Mouse (Mus musculus) forelimb bud, embryonic 11.5 days (tissue): ENCODE data around the gene Gm13283.
"Not testable (repeated sequence)": the region's sequence is repeated elsewhere in the genome, so short reads cannot be mapped to it uniquely, and the experiment has no call there.

Source experiments
- DNase-seq: peaks from one replicate; pipeline ENCODE4 v3.0.0-alpha.2; 2012; ENCODE audit warnings: low read depth, low spot score

The Gm13283 gene

DNA sequence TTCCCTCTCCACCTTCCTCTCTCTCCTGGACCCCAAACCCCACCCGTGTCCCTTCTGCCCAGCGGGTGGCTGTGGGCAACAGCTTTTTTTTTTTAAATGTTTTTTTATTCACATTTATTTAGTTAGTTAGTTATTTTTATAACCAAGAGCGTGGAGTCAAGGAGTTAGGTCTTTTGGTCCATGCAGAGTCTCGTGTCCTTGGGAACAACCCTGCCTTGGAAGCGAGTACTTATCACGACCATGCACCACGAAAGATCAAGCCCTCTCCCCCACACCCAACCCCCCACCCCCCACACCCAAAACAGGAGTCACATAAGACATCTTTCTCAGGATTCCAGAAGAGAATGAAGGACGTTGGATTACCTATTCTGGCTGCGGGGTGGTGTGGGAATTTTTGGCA lies 2.4 kb downstream of the Gm13283 start:
- DNase-seq = not testable (repeated sequence)

DNA sequence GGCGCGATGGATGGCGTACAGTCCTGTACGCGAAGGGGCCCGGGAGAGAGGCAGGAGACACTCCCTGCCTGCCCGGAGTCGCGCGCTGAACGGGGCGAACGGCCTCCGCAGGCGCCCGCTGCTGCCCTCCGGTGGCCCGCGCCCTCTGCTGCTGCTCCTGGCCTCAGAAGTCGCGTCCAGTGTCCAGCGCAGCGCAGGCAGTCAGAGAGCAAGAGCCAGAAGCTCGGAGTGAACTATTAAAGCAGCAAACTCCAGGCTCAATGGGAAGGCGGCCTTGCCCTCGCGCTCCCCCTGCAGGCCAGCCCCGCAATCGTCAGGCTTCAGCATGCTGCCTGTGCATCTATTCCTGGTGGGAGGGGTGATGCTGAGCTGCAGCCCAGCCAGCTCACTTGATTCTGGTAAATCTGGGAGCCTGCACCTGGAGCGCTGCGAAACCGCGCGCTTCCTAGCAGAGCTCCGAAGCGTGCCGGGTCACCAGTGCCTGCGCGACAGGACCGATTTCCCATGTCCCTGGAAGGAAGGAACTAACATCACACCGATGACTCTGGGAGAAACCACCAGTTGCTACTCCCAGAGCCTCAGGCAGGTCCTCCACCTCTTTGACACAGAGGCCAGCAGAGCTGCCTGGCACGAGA lies 3.6 kb downstream of the Gm13283 start:
- peak; percentile 39 for DNase-seq

DNA sequence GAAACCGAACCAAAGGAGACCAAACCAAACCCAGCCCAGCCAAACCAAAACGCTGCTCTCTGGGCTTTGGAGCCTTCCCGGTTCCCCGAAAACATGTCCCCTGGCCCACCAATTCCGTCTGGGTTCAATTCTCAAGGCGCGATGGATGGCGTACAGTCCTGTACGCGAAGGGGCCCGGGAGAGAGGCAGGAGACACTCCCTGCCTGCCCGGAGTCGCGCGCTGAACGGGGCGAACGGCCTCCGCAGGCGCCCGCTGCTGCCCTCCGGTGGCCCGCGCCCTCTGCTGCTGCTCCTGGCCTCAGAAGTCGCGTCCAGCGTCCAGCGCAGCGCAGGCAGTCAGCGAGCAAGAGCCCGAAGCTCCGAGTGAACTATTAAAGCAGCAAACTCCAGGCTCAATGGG lies 13.6 kb downstream of the Gm13283 start, which contains the start of gene Gm13290:
TSS of gene Gm13290 (plus strand) at position 301 of the 400 bp plus-strand sequence.
- DNase-seq = not testable (repeated sequence)

DNA sequence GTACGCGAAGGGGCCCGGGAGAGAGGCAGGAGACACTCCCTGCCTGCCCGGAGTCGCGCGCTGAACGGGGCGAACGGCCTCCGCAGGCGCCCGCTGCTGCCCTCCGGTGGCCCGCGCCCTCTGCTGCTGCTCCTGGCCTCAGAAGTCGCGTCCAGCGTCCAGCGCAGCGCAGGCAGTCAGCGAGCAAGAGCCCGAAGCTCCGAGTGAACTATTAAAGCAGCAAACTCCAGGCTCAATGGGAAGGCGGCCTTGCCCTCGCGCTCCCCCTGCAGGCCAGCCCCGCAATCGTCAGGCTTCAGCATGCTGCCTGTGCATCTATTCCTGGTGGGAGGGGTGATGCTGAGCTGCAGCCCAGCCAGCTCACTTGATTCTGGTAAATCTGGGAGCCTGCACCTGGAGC lies 16.7 kb downstream of the Gm13283 start, which contains the start of gene Gm13289:
TSS of gene Gm13289 (plus strand) at position 301 of the 400 bp plus-strand sequence.
- not testable (repeated sequence) for DNase-seq

DNA sequence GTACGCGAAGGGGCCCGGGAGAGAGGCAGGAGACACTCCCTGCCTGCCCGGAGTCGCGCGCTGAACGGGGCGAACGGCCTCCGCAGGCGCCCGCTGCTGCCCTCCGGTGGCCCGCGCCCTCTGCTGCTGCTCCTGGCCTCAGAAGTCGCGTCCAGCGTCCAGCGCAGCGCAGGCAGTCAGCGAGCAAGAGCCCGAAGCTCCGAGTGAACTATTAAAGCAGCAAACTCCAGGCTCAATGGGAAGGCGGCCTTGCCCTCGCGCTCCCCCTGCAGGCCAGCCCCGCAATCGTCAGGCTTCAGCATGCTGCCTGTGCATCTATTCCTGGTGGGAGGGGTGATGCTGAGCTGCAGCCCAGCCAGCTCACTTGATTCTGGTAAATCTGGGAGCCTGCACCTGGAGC lies 19.6 kb downstream of the Gm13283 start, which contains the start of gene Gm13272:
TSS of gene Gm13272 (plus strand) at position 301 of the 400 bp plus-strand sequence.
- not testable (repeated sequence) for DNase-seq

DNA sequence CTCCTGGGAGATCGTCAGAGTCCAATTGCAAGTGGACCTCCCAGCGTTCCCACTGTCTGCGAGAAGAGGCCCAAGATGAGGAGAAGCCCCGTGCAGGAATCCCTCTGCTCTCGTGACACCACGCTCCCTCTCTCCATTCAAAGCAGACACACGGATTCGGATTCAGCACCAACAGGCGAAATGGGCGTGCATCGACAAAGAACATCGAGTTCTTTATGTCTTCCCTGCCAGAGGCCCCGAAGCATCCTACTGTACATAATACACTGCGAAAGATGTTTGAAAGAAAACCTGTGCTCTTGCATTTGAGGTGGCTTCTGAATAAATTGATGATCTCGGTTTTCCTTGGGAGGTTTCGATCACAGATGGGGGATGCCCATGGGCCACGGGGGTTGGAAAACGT lies 20.4 kb downstream of the Gm13283 start:
- DNase-seq = not testable (repeated sequence)

DNA sequence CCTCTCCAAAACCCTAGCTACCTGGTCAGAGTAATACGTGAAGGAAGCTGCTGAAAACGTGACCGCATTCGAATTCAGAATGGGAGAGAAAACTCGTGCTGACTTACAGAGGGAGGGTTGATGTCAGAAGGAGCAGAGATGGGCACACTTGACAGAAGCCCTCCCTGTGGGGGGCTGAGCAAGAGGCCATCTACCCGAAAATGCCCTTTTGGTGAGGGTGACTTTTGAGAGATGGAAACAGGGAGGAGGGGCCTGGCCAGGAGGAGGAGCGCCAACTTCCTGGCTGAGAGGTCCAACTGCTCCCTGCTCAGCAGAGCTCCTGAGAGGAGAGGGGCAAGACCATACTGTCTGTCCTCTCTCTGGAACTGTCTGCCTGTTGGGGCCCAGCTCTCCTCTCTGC lies 21.9 kb downstream of the Gm13283 start, which contains the start of gene Ifnz:
TSS of gene Ifnz (plus strand) at position 301 of the 400 bp plus-strand sequence.
- DNase-seq = not testable (repeated sequence)

DNA sequence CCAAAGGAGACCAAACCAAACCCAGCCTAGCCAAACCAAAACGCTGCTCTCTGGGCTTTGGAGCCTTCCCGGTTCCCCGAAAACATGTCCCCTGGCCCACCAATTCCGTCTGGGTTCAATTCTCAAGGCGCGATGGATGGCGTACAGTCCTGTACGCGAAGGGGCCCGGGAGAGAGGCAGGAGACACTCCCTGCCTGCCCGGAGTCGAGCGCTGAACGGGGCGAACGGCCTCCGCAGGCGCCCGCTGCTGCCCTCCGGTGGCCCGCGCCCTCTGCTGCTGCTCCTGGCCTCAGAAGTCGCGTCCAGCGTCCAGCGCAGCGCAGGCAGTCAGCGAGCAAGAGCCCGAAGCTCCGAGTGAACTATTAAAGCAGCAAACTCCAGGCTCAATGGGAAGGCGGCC lies 22.4 kb downstream of the Gm13283 start:
- not testable (repeated sequence) for DNase-seq

DNA sequence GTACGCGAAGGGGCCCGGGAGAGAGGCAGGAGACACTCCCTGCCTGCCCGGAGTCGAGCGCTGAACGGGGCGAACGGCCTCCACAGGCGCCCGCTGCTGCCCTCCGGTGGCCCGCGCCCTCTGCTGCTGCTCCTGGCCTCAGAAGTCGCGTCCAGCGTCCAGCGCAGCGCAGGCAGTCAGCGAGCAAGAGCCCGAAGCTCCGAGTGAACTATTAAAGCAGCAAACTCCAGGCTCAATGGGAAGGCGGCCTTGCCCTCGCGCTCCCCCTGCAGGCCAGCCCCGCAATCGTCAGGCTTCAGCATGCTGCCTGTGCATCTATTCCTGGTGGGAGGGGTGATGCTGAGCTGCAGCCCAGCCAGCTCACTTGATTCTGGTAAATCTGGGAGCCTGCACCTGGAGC lies 25.5 kb downstream of the Gm13283 start, which contains the start of gene Gm13276:
TSS of gene Gm13276 (plus strand) at position 301 of the 400 bp plus-strand sequence.
- not testable (repeated sequence) for DNase-seq

DNA sequence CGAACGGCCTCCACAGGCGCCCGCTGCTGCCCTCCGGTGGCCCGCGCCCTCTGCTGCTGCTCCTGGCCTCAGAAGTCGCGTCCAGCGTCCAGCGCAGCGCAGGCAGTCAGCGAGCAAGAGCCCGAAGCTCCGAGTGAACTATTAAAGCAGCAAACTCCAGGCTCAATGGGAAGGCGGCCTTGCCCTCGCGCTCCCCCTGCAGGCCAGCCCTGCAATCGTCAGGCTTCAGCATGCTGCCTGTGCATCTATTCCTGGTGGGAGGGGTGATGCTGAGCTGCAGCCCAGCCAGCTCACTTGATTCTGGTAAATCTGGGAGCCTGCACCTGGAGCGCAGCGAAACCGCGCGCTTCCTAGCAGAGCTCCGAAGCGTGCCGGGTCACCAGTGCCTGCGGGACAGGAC lies 28.5 kb downstream of the Gm13283 start, which contains the start of gene Gm13277:
TSS of gene Gm13277 (plus strand) at position 231 of the 400 bp plus-strand sequence.
- DNase-seq = not testable (repeated sequence)

DNA sequence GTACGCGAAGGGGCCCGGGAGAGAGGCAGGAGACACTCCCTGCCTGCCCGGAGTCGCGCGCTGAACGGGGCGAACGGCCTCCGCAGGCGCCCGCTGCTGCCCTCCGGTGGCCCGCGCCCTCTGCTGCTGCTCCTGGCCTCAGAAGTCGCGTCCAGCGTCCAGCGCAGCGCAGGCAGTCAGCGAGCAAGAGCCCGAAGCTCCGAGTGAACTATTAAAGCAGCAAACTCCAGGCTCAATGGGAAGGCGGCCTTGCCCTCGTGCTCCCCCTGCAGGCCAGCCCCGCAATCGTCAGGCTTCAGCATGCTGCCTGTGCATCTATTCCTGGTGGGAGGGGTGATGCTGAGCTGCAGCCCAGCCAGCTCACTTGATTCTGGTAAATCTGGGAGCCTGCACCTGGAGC lies 31.3 kb downstream of the Gm13283 start, which contains the start of gene Gm13278:
TSS of gene Gm13278 (plus strand) at position 301 of the 400 bp plus-strand sequence.
- DNase-seq = not testable (repeated sequence)

DNA sequence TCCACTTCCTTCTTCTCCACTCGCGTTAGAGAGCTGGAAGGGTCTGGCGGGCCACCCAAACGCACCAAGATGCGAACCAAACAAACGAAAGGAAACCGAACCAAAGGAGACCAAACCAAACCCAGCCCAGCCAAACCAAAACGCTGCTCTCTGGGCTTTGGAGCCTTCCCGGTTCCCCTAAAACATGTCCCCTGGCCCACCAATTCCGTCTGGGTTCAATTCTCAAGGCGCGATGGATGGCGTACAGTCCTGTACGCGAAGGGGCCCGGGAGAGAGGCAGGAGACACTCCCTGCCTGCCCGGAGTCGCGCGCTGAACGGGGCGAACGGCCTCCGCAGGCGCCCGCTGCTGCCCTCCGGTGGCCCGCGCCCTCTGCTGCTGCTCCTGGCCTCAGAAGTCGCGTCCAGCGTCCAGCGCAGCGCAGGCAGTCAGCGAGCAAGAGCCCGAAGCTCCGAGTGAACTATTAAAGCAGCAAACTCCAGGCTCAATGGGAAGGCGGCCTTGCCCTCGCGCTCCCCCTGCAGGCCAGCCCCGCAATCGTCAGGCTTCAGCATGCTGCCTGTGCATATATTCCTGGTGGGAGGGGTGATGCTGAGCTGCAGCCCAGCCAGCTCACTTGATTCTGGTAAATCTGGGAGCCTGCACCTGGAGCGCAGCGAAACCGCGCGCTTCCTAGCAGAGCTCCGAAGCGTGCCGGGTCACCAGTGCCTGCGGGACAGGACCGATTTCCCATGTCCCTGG lies 34.2 kb downstream of the Gm13283 start, which contains the start of gene Gm13275:
TSS of gene Gm13275 (plus strand) at position 552 of the 740 bp plus-strand sequence.
- not testable (repeated sequence) for DNase-seq

DNA sequence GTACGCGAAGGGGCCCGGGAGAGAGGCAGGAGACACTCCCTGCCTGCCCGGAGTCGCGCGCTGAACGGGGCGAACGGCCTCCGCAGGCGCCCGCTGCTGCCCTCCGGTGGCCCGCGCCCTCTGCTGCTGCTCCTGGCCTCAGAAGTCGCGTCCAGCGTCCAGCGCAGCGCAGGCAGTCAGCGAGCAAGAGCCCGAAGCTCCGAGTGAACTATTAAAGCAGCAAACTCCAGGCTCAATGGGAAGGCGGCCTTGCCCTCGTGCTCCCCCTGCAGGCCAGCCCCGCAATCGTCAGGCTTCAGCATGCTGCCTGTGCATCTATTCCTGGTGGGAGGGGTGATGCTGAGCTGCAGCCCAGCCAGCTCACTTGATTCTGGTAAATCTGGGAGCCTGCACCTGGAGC lies 37.2 kb downstream of the Gm13283 start, which contains the start of gene Gm13279:
TSS of gene Gm13279 (plus strand) at position 301 of the 400 bp plus-strand sequence.
- not testable (repeated sequence) for DNase-seq

DNA sequence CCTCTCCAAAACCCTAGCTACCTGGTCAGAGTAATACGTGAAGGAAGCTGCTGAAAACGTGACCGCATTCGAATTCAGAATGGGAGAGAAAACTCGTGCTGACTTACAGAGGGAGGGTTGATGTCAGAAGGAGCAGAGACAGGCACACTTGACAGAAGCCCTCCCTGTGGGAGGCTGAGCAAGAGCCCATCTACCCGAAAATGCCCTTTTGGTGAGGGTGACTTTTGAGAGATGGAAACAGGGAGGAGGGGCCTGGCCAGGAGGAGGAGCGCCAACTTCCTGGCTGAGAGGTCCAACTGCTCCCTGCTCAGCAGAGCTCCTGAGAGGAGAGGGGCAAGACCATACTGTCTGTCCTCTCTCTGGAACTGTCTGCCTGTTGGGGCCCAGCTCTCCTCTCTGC lies 39.4 kb downstream of the Gm13283 start, which contains the start of gene Gm13285:
TSS of gene Gm13285 (plus strand) at position 301 of the 400 bp plus-strand sequence.
- not testable (repeated sequence) for DNase-seq

DNA sequence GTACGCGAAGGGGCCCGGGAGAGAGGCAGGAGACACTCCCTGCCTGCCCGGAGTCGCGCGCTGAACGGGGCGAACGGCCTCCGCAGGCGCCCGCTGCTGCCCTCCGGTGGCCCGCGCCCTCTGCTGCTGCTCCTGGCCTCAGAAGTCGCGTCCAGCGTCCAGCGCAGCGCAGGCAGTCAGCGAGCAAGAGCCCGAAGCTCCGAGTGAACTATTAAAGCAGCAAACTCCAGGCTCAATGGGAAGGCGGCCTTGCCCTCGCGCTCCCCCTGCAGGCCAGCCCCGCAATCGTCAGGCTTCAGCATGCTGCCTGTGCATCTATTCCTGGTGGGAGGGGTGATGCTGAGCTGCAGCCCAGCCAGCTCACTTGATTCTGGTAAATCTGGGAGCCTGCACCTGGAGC lies 43.0 kb downstream of the Gm13283 start, which contains the start of gene Gm13287:
TSS of gene Gm13287 (plus strand) at position 301 of the 400 bp plus-strand sequence.
- not testable (repeated sequence) for DNase-seq

DNA sequence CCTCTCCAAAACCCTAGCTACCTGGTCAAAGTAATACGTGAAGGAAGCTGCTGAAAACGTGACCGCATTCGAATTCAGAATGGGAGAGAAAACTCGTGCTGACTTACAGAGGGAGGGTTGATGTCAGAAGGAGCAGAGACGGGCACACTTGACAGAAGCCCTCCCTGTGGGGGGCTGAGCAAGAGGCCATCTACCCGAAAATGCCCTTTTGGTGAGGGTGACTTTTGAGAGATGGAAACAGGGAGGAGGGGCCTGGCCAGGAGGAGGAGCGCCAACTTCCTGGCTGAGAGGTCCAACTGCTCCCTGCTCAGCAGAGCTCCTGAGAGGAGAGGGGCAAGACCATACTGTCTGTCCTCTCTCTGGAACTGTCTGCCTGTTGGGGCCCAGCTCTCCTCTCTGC lies 45.3 kb downstream of the Gm13283 start, which contains the start of gene Gm13288:
TSS of gene Gm13288 (plus strand) at position 301 of the 400 bp plus-strand sequence.
- DNase-seq = not testable (repeated sequence)

DNA sequence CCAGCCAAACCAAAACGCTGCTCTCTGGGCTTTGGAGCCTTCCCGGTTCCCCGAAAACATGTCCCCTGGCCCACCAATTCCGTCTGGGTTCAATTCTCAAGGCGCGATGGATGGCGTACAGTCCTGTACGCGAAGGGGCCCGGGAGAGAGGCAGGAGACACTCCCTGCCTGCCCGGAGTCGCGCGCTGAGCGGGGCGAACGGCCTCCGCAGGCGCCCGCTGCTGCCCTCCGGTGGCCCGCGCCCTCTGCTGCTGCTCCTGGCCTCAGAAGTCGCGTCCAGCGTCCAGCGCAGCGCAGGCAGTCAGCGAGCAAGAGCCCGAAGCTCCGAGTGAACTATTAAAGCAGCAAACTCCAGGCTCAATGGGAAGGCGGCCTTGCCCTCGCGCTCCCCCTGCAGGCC lies 45.8 kb downstream of the Gm13283 start:
- not testable (repeated sequence) for DNase-seq
